Mouse (Mus musculus) kidney, embryonic 16.5 days (tissue): ENCODE data around the gene Emc3. TPM values are rescaled to one million over a fixed set of nuclear protein-coding genes. Genes with fewer than 3 reads are reported as not detected.

Experiments used
- ATAC-seq: fragments of 200-750 bp; cut with Nextera tagmentation; 2 replicates; pipeline ENCODE4 v1.8.0; 2017; ENCODE audit warnings: moderate TSS enrichment; ENCODE audit not compliant: low FRiP score, low TSS enrichment
- H3K27ac ChIP-seq: fragments of 300-500 bp; sonication (generic); 2 replicates; pipeline ENCODE4 v1.5.1; 2014; ENCODE audit warnings: low read length
- H3K27me3 ChIP-seq: fragments of 300-500 bp; sonication (generic); 2 replicates; pipeline ENCODE4 v1.6.1; 2014; ENCODE audit warnings: low read length, control low read depth, mixed read lengths; ENCODE audit not compliant: insufficient read depth
- H3K36me3 ChIP-seq: fragments of 300-500 bp; sonication (generic); 2 replicates; pipeline ENCODE4 v1.6.1; 2014; ENCODE audit warnings: low read length, control low read depth, mixed read lengths; ENCODE audit not compliant: insufficient read depth
- H3K4me1 ChIP-seq: fragments of 300-500 bp; sonication (generic); 2 replicates; pipeline ENCODE4 v1.6.1; 2014; ENCODE audit warnings: low read length, control low read depth, mixed read lengths; ENCODE audit not compliant: insufficient read depth
- H3K4me2 ChIP-seq: fragments of 300-500 bp; sonication (generic); replicated peaks from 2 replicates; pipeline ENCODE4 v1.6.1; 2014; ENCODE audit warnings: low read depth, low read length
- H3K4me3 ChIP-seq: fragments of 300-500 bp; sonication (generic); 2 replicates; pipeline ENCODE4 v1.5.1; 2014; ENCODE audit warnings: mild to moderate bottlenecking, low read length
- H3K9ac ChIP-seq: fragments of 300-500 bp; sonication (generic); replicated peaks from 2 replicates; pipeline ENCODE4 v1.6.1; 2014; ENCODE audit warnings: low read length
- H3K9me3 ChIP-seq: fragments of 300-500 bp; sonication (generic); 2 replicates; pipeline ENCODE4 v1.6.1; 2016; ENCODE audit warnings: low read length, control low read depth
- WGBS: fragments of 180-500 bp; shearing (Covaris S2); extraction: QIAGEN DNeasy Blood & Tissue Kit; methylation state at CpG from one replicate; pipeline ENCODE4 v1.1.7; 2014; 5-methylcytosine and 5-hydroxymethylcytosine counted together
- polyA plus RNA-seq: library from polyadenylated mRNA; unstranded; fragments of >200 nt; fragmentation: Nextera tagmentation; extraction: Ambion mirVana; gene quantifications from 2 replicates; pipeline ENCODE4 v1.2.1, GENCODE M21; 2015

Emc3 gene
- polyA plus RNA-seq, 1 experiment from 2014 or later = 122 TPM

GRCm38 (mm10) chr6:113501388-113502084 is 29.9 kb downstream of the Emc3 start, which contains the start of gene Prrt3:
Prrt3 (minus strand) TSS chr6:113501931.
- H3K9me3 ChIP-seq = no peaks in the 10 kb centered on the region
- 2% methylated on average over 32 of the region's 32 CpGs for WGBS
- H3K4me3 ChIP-seq = peak within 1 kb of the TSS; percentile 45
- ATAC-seq = peak; percentile 74
- peak within 1 kb of the TSS; percentile 62 for H3K9ac ChIP-seq
- H3K27ac ChIP-seq = no peak within 1 kb of the TSS
- peak within 1 kb of the TSS; percentile 59 for H3K4me2 ChIP-seq
- peaks cover 5% of the 10 kb centered on the region for H3K4me1 ChIP-seq
- no peaks in the 10 kb centered on the region for H3K36me3 ChIP-seq
- H3K27me3 ChIP-seq = peaks cover 20% of the 10 kb centered on the region

GRCm38 (mm10) chr6:113499346-113499745 is 32.1 kb downstream of the Emc3 start:
- Histone ChIP-seq H3K36me3 (no peaks in the 10 kb centered on the region), H3K27ac (no peak overlapping the region), H3K4me2 (no peak overlapping the region), H3K4me1 (peaks cover 10% of the 10 kb centered on the region), H3K9me3 (no peaks in the 10 kb centered on the region), H3K27me3 (peaks cover 34% of the 10 kb centered on the region), H3K9ac (no peak overlapping the region), H3K4me3 (no peak overlapping the region)
- WGBS = 69% methylated on average over 6 of the region's 6 CpGs
- no peak for ATAC-seq

GRCm38 (mm10) chr6:113495071-113495675 is 36.3 kb downstream of the Emc3 start:
- Histone ChIP-seq H3K27ac (no peak overlapping the region), H3K9ac (0 out of 2 replicates have a peak overlapping the region, but pooled peaks have one; percentile 53), H3K4me1 (peaks cover 5% of the 10 kb centered on the region; the same call in 1 of the 2 replicates), H3K9me3 (no peaks in the 10 kb centered on the region), H3K36me3 (peaks cover 16% of the 10 kb centered on the region; the same call in 1 of the 2 replicates), H3K27me3 (peaks cover 13% of the 10 kb centered on the region; the same call in 1 of the 2 replicates), H3K4me3 (peak overlapping the region; percentile 42), H3K4me2 (peak overlapping the region; percentile 58)
- 0 out of 2 replicates have a peak, but pooled peaks have one; percentile 7 for ATAC-seq
- whole genome bisulfite sequencing = 44% methylated on average over 28 of the region's 28 CpGs

GRCm38 (mm10) chr6:113494258-113494788 is 37.1 kb downstream of the Emc3 start:
- H3K9me3 ChIP-seq = no peaks in the 10 kb centered on the region
- H3K27me3 ChIP-seq = peaks cover 13% of the 10 kb centered on the region; the same call in 1 of the 2 replicates
- ATAC-seq = peak; percentile 85
- peaks cover 5% of the 10 kb centered on the region; the same call in 1 of the 2 replicates for H3K4me1 ChIP-seq
- peak overlapping the region; percentile 58 for H3K4me2 ChIP-seq
- peak overlapping the region; percentile 53 for H3K9ac ChIP-seq
- no peak overlapping the region for H3K27ac ChIP-seq
- peaks cover 21% of the 10 kb centered on the region; the same call in 1 of the 2 replicates for H3K36me3 ChIP-seq
- WGBS = 3% methylated on average over 50 of the region's 54 CpGs
- H3K4me3 ChIP-seq = peak overlapping the region; percentile 42

GRCm38 (mm10) chr6:113492101-113492864 is 39.2 kb downstream of the Emc3 start:
- Histone ChIP-seq H3K4me2 (no peak overlapping the region), H3K4me3 (no peak overlapping the region), H3K36me3 (peaks cover 28% of the 10 kb centered on the region; the same call in 1 of the 2 replicates), H3K27ac (no peak overlapping the region), H3K27me3 (peaks cover 13% of the 10 kb centered on the region; the same call in 1 of the 2 replicates), H3K4me1 (peaks cover 5% of the 10 kb centered on the region; the same call in 1 of the 2 replicates), H3K9ac (no peak overlapping the region), H3K9me3 (no peaks in the 10 kb centered on the region)
- no peak for ATAC-seq
- 62% methylated on average over 24 of the region's 24 CpGs for WGBS

GRCm38 (mm10) chr6:113489410-113489809 is 42.0 kb downstream of the Emc3 start:
- Histone ChIP-seq H3K9ac (no peak overlapping the region), H3K4me2 (no peak overlapping the region), H3K27me3 (no peaks in the 10 kb centered on the region), H3K36me3 (peaks cover 31% of the 10 kb centered on the region; the same call in 1 of the 2 replicates), H3K4me3 (no peak overlapping the region), H3K4me1 (peaks cover under 1% of the 10 kb centered on the region; the same call in 1 of the 2 replicates), H3K27ac (no peak overlapping the region), H3K9me3 (no peaks in the 10 kb centered on the region)
- ATAC-seq = no peak
- 90% methylated on average over 14 of the region's 14 CpGs for WGBS

GRCm38 (mm10) chr6:113487125-113487576 is 44.3 kb downstream of the Emc3 start:
- Histone ChIP-seq H3K36me3 (peaks cover 26% of the 10 kb centered on the region; the same call in 1 of the 2 replicates), H3K4me2 (no peak overlapping the region), H3K27ac (no peak overlapping the region), H3K9ac (0 out of 2 replicates have a peak overlapping the region, but pooled peaks have one; percentile 16), H3K4me1 (peaks cover 6% of the 10 kb centered on the region), H3K27me3 (0 out of 2 replicates have a peak, but pooled peaks cover 1% of the 10 kb centered on the region), H3K4me3 (no peak overlapping the region), H3K9me3 (no peaks in the 10 kb centered on the region)
- ATAC-seq = no peak
- WGBS = 56% methylated on average over 7 of the region's 7 CpGs

- Histone ChIP-seq H3K27ac (peak overlapping the region; percentile 88), H3K4me1 (peaks cover 19% of the 10 kb centered on the region), H3K27me3 (peaks cover 16% of the 10 kb centered on the region; the same call in 1 of the 2 replicates), H3K9me3 (no peaks in the 10 kb centered on the region), H3K9ac (peak overlapping the region; percentile 66), H3K4me2 (peak overlapping the region; percentile 66), H3K4me3 (peak overlapping the region; percentile 60), H3K36me3 (peaks cover 10% of the 10 kb centered on the region; the same call in 1 of the 2 replicates)
- peak; percentile 35; the same call in 1 of the 2 replicates for ATAC-seq
- 8% methylated on average over 10 of the region's 10 CpGs for WGBS
Observed at GRCm38 (mm10) chr6:113483729-113484128, 47.7 kb downstream of the Emc3 start.

- under 1% methylated on average over 26 of the region's 26 CpGs for WGBS
- ATAC-seq = peak; percentile 96
- peak within 1 kb of the TSS; percentile 73 for H3K9ac ChIP-seq
- H3K36me3 ChIP-seq = peaks cover 7% of the 10 kb centered on the region; the same call in 1 of the 2 replicates
- peak within 1 kb of the TSS; percentile 66 for H3K4me2 ChIP-seq
- peaks cover 16% of the 10 kb centered on the region; the same call in 1 of the 2 replicates for H3K27me3 ChIP-seq
- peak within 1 kb of the TSS; percentile 88 for H3K27ac ChIP-seq
- peak within 1 kb of the TSS; percentile 60 for H3K4me3 ChIP-seq
- no peaks in the 10 kb centered on the region for H3K9me3 ChIP-seq
- H3K4me1 ChIP-seq = peaks cover 19% of the 10 kb centered on the region
Observed at GRCm38 (mm10) chr6:113483100-113483615, 48.3 kb downstream of the Emc3 start, which contains the start of gene Creld1. Creld1 (plus strand) TSS chr6:113483297.
